Mouse (Mus musculus): Measurements from ENCODE around the gene Coq8a. TPM values are rescaled to one million over a fixed set of nuclear protein-coding genes. Genes with fewer than 3 reads are reported as not detected.

Gene Coq8a
- polyA plus RNA-seq, 1 experiment from 2014 or later, result 25.6 TPM

- Histone ChIP-seq H3K9me3 (ENCODE audit: control insufficient read depth, low read length) (no peaks in the 10 kb centered on the region), H3K9ac (ENCODE audit: low read length) (no peak overlapping the region), H3K4me3 (ENCODE audit: low read depth, low read length) (no peak overlapping the region), H3K27ac (replicated peaks) (no peak overlapping the region), H3K27me3 (ENCODE audit: control insufficient read depth, insufficient read depth, low read length) (no peaks in the 10 kb centered on the region), H3K36me3 (ENCODE audit: control insufficient read depth, insufficient read depth, low read length) (no peaks in the 10 kb centered on the region), H3K4me2 (replicated peaks; ENCODE audit: low read depth) (no peak overlapping the region), H3K4me1 (replicated peaks; ENCODE audit: control insufficient read depth, insufficient read depth) (no peaks in the 10 kb centered on the region)
- ATAC-seq (ENCODE audit: low FRiP score, low TSS enrichment), result no peak
- 90% methylated on average over 4 of the region's 4 CpGs for WGBS
- TF ChIP-seq CTCF (IDR thresholded peaks at IDR 0.05; ENCODE audit: low read depth) (no peak), EP300 (optimal IDR thresholded peaks at IDR 0.05) (no peak)
- DNase-seq (ENCODE audit: low spot score), result no peak
These were observed 26.8 kb downstream of the Coq8a start for GRCm38 (mm10) chr1:180172600-180172999.

- Histone ChIP-seq H3K4me3 (ENCODE audit: low read depth, low read length) (no peak overlapping the region), H3K9me3 (ENCODE audit: control insufficient read depth, low read length) (no peaks in the 10 kb centered on the region), H3K27ac (replicated peaks) (no peak overlapping the region), H3K9ac (ENCODE audit: low read length) (no peak overlapping the region), H3K36me3 (ENCODE audit: control insufficient read depth, insufficient read depth, low read length) (peaks cover under 1% of the 10 kb centered on the region; the same call in 1 of the 2 replicates), H3K4me2 (replicated peaks; ENCODE audit: low read depth) (no peak overlapping the region), H3K4me1 (replicated peaks; ENCODE audit: control insufficient read depth, insufficient read depth) (no peaks in the 10 kb centered on the region), H3K27me3 (ENCODE audit: control insufficient read depth, insufficient read depth, low read length) (no peaks in the 10 kb centered on the region)
- 75% methylated on average over 2 of the region's 2 CpGs for WGBS
- TF ChIP-seq EP300 (optimal IDR thresholded peaks at IDR 0.05) (no peak), CTCF (IDR thresholded peaks at IDR 0.05; ENCODE audit: low read depth) (no peak)
- ATAC-seq (ENCODE audit: low FRiP score, low TSS enrichment) (no peak), DNase-seq (ENCODE audit: low spot score) (no peak)
These were observed 27.5 kb downstream of the Coq8a start for GRCm38 (mm10) chr1:180171883-180172282.

- Histone ChIP-seq H3K4me1 (replicated peaks; ENCODE audit: control insufficient read depth, insufficient read depth) (no peaks in the 10 kb centered on the region), H3K27ac (replicated peaks) (no peak overlapping the region), H3K4me3 (ENCODE audit: low read depth, low read length) (no peak overlapping the region), H3K9ac (ENCODE audit: low read length) (no peak overlapping the region), H3K4me2 (replicated peaks; ENCODE audit: low read depth) (no peak overlapping the region), H3K36me3 (ENCODE audit: control insufficient read depth, insufficient read depth, low read length) (peaks cover 5% of the 10 kb centered on the region; the same call in 1 of the 2 replicates), H3K9me3 (ENCODE audit: control insufficient read depth, low read length) (no peaks in the 10 kb centered on the region), H3K27me3 (ENCODE audit: control insufficient read depth, insufficient read depth, low read length) (no peaks in the 10 kb centered on the region)
- ATAC-seq (ENCODE audit: low FRiP score, low TSS enrichment) (no peak), DNase-seq (ENCODE audit: low spot score) (no peak)
- WGBS, result 90% methylated on average over 8 of the region's 8 CpGs
- TF ChIP-seq EP300 (optimal IDR thresholded peaks at IDR 0.05) (no peak), CTCF (IDR thresholded peaks at IDR 0.05; ENCODE audit: low read depth) (no peak)
These were observed 29.3 kb downstream of the Coq8a start for GRCm38 (mm10) chr1:180170071-180170470.

- Histone ChIP-seq H3K36me3 (ENCODE audit: control insufficient read depth, insufficient read depth, low read length) (peaks cover 5% of the 10 kb centered on the region; the same call in 1 of the 2 replicates), H3K9ac (ENCODE audit: low read length) (no peak overlapping the region), H3K4me2 (replicated peaks; ENCODE audit: low read depth) (no peak overlapping the region), H3K9me3 (ENCODE audit: control insufficient read depth, low read length) (no peaks in the 10 kb centered on the region), H3K4me3 (ENCODE audit: low read depth, low read length) (no peak overlapping the region), H3K27me3 (ENCODE audit: control insufficient read depth, insufficient read depth, low read length) (no peaks in the 10 kb centered on the region), H3K27ac (replicated peaks) (no peak overlapping the region), H3K4me1 (replicated peaks; ENCODE audit: control insufficient read depth, insufficient read depth) (no peaks in the 10 kb centered on the region)
- DNase-seq (ENCODE audit: low spot score) (no peak), ATAC-seq (ENCODE audit: low FRiP score, low TSS enrichment) (no peak)
- WGBS, result 86% methylated on average over 7 of the region's 7 CpGs
- TF ChIP-seq EP300 (optimal IDR thresholded peaks at IDR 0.05) (no peak), CTCF (IDR thresholded peaks at IDR 0.05; ENCODE audit: low read depth) (no peak)
These were observed 30.2 kb downstream of the Coq8a start for GRCm38 (mm10) chr1:180169161-180169560.

GRCm38 (mm10) chr1:180168294-180168693, 31.1 kb downstream of the Coq8a start:
- Histone ChIP-seq H3K36me3 (ENCODE audit: control insufficient read depth, insufficient read depth, low read length) (peaks cover 5% of the 10 kb centered on the region; the same call in 1 of the 2 replicates), H3K4me1 (replicated peaks; ENCODE audit: control insufficient read depth, insufficient read depth) (no peaks in the 10 kb centered on the region), H3K27ac (replicated peaks) (no peak overlapping the region), H3K27me3 (ENCODE audit: control insufficient read depth, insufficient read depth, low read length) (no peaks in the 10 kb centered on the region), H3K4me2 (replicated peaks; ENCODE audit: low read depth) (no peak overlapping the region), H3K9ac (ENCODE audit: low read length) (no peak overlapping the region), H3K9me3 (ENCODE audit: control insufficient read depth, low read length) (no peaks in the 10 kb centered on the region), H3K4me3 (ENCODE audit: low read depth, low read length) (no peak overlapping the region)
- no peak for TF ChIP-seq CTCF (IDR thresholded peaks at IDR 0.05; ENCODE audit: low read depth)
- no peak for TF ChIP-seq EP300 (optimal IDR thresholded peaks at IDR 0.05)
- 92% methylated on average over 6 of the region's 6 CpGs for WGBS
- DNase-seq (ENCODE audit: low spot score), result no peak
- ATAC-seq (ENCODE audit: low FRiP score, low TSS enrichment), result no peak

GRCm38 (mm10) chr1:180166533-180166932, 32.9 kb downstream of the Coq8a start:
- Histone ChIP-seq H3K27me3 (ENCODE audit: control insufficient read depth, insufficient read depth, low read length) (no peaks in the 10 kb centered on the region), H3K4me1 (replicated peaks; ENCODE audit: control insufficient read depth, insufficient read depth) (no peaks in the 10 kb centered on the region), H3K4me3 (ENCODE audit: low read depth, low read length) (no peak overlapping the region), H3K9ac (ENCODE audit: low read length) (no peak overlapping the region), H3K4me2 (replicated peaks; ENCODE audit: low read depth) (no peak overlapping the region), H3K27ac (replicated peaks) (no peak overlapping the region), H3K36me3 (ENCODE audit: control insufficient read depth, insufficient read depth, low read length) (peaks cover 5% of the 10 kb centered on the region; the same call in 1 of the 2 replicates), H3K9me3 (ENCODE audit: control insufficient read depth, low read length) (no peaks in the 10 kb centered on the region)
- no peak for TF ChIP-seq EP300 (optimal IDR thresholded peaks at IDR 0.05)
- peak; percentile 41 for TF ChIP-seq CTCF (IDR thresholded peaks at IDR 0.05; ENCODE audit: low read depth)
- DNase-seq (ENCODE audit: low spot score), result no peak
- WGBS, result 83% methylated on average over 5 of the region's 5 CpGs
- no peak for ATAC-seq (ENCODE audit: low FRiP score, low TSS enrichment)

All from stomach, postnatal 0 days (tissue).